Mouse (Mus musculus) small intestine, adult 2 months (tissue): ENCODE results near the gene Mrpl14.

Experiments
- CTCF ChIP-seq: fragments of 200-500 bp; IDR thresholded peaks from 2 replicates; pipeline ENCODE4 v1.5.1; 2012; ENCODE audit warnings: low read depth, mild to moderate bottlenecking, control low read depth, inconsistent platforms, low read length, moderate library complexity, mixed read lengths; ENCODE audit not compliant: insufficient replicate concordance, insufficient read length; ENCODE audit errors: extremely low read depth
- POLR2A ChIP-seq: fragments of 200-500 bp; IDR thresholded peaks from 2 replicates; pipeline ENCODE4 v1.6.1; 2012; ENCODE audit warnings: low read depth, mild to moderate bottlenecking, control low read depth, inconsistent platforms, low read length, moderate library complexity

- TF ChIP-seq CTCF (no peak), POLR2A (no peak)
Observed at GRCm38 (mm10) chr17:45736311-45737077, 50.4 kb downstream of the Mrpl14 start.
